Mouse (Mus musculus) olfactory bulb, adult 2 months (tissue): Measurements from ENCODE around the gene Sec14l1.

Source experiments
- CTCF ChIP-seq: fragments of 200-500 bp; IDR thresholded peaks from 2 replicates; pipeline ENCODE4 v1.5.1; 2012; ENCODE audit warnings: low read depth, mild to moderate bottlenecking, low read length, moderate library complexity; ENCODE audit not compliant: insufficient read depth
- POLR2A ChIP-seq: fragments of 200-500 bp; IDR thresholded peaks from 2 replicates; pipeline ENCODE4 v1.6.1; 2012; ENCODE audit warnings: mild to moderate bottlenecking, low read depth, low read length, moderate library complexity; ENCODE audit not compliant: insufficient read depth

GRCm38 (mm10) chr11:117077227-117077626 is 37.7 kb upstream of the Sec14l1 start:
- TF ChIP-seq CTCF (no peak), POLR2A (no peak)
